Mouse (Mus musculus): ENCODE data around the gene Uncx. TPM values are rescaled to one million over a fixed set of nuclear protein-coding genes. Genes with fewer than 3 reads are reported as not detected.
A peak's percentile ranks its signal among the peaks of the same experiment; 100 is the strongest.

Uncx gene
- polyA plus RNA-seq, 1 experiment from 2014 or later = not detected

- no peak for ATAC-seq
- no peak for TF ChIP-seq CTCF (IDR thresholded peaks at IDR 0.05; ENCODE audit: low read depth)
- no peak overlapping the region for H3K27ac ChIP-seq (ENCODE audit: low read depth, low read length)
- H3K36me3 ChIP-seq (ENCODE audit: control insufficient read depth, insufficient read depth) = no peaks in the 10 kb centered on the region
- peaks cover 96% of the 10 kb centered on the region for H3K27me3 ChIP-seq (replicated peaks; ENCODE audit: control insufficient read depth, insufficient read depth, low read length)
- no peak overlapping the region for H3K4me2 ChIP-seq (replicated peaks; ENCODE audit: low read depth)
- no peaks in the 10 kb centered on the region for H3K9me3 ChIP-seq (ENCODE audit: control insufficient read depth)
- H3K4me1 ChIP-seq (replicated peaks; ENCODE audit: control insufficient read depth, insufficient read depth, low read length) = no peaks in the 10 kb centered on the region
- no peak overlapping the region for H3K4me3 ChIP-seq (ENCODE audit: low read depth, low read length)
- no peak overlapping the region for H3K9ac ChIP-seq (ENCODE audit: low read depth, low read length)
- 5% methylated on average over 28 of the region's 28 CpGs for WGBS
These were observed 11.4 kb downstream of the Uncx start for GRCm38 (mm10) chr5:139554478-139555335.

GRCm38 (mm10) chr5:139555476-139556115, 12.3 kb downstream of the Uncx start:
- 13% methylated on average over 7 of the region's 7 CpGs for WGBS
- Histone ChIP-seq H3K36me3 (ENCODE audit: control insufficient read depth, insufficient read depth) (no peaks in the 10 kb centered on the region), H3K27ac (ENCODE audit: low read depth, low read length) (no peak overlapping the region), H3K9me3 (ENCODE audit: control insufficient read depth) (no peaks in the 10 kb centered on the region), H3K4me1 (replicated peaks; ENCODE audit: control insufficient read depth, insufficient read depth, low read length) (0 out of 2 replicates have a peak, but pooled peaks cover 3% of the 10 kb centered on the region), H3K27me3 (replicated peaks; ENCODE audit: control insufficient read depth, insufficient read depth, low read length) (peaks cover 96% of the 10 kb centered on the region), H3K4me3 (ENCODE audit: low read depth, low read length) (no peak overlapping the region), H3K4me2 (replicated peaks; ENCODE audit: low read depth) (no peak overlapping the region), H3K9ac (ENCODE audit: low read depth, low read length) (no peak overlapping the region)
- no peak for ATAC-seq
- no peak for TF ChIP-seq CTCF (IDR thresholded peaks at IDR 0.05; ENCODE audit: low read depth)

GRCm38 (mm10) chr5:139556116-139556678, 12.9 kb downstream of the Uncx start:
- no peak for TF ChIP-seq CTCF (IDR thresholded peaks at IDR 0.05; ENCODE audit: low read depth)
- H3K36me3 ChIP-seq (ENCODE audit: control insufficient read depth, insufficient read depth) = no peaks in the 10 kb centered on the region
- 15% methylated on average over 6 of the region's 6 CpGs for WGBS
- no peak overlapping the region for H3K27ac ChIP-seq (ENCODE audit: low read depth, low read length)
- no peak overlapping the region for H3K4me2 ChIP-seq (replicated peaks; ENCODE audit: low read depth)
- H3K9me3 ChIP-seq (ENCODE audit: control insufficient read depth) = no peaks in the 10 kb centered on the region
- H3K4me1 ChIP-seq (replicated peaks; ENCODE audit: control insufficient read depth, insufficient read depth, low read length) = 0 out of 2 replicates have a peak, but pooled peaks cover 3% of the 10 kb centered on the region
- no peak for ATAC-seq
- H3K27me3 ChIP-seq (replicated peaks; ENCODE audit: control insufficient read depth, insufficient read depth, low read length) = peaks cover 92% of the 10 kb centered on the region
- no peak overlapping the region for H3K9ac ChIP-seq (ENCODE audit: low read depth, low read length)
- H3K4me3 ChIP-seq (ENCODE audit: low read depth, low read length) = no peak overlapping the region

- WGBS = 14% methylated on average over 10 of the region's 10 CpGs
- H3K27me3 ChIP-seq (replicated peaks; ENCODE audit: control insufficient read depth, insufficient read depth, low read length) = peaks cover 83% of the 10 kb centered on the region
- no peak for TF ChIP-seq CTCF (IDR thresholded peaks at IDR 0.05; ENCODE audit: low read depth)
- no peak overlapping the region for H3K4me2 ChIP-seq (replicated peaks; ENCODE audit: low read depth)
- H3K4me1 ChIP-seq (replicated peaks; ENCODE audit: control insufficient read depth, insufficient read depth, low read length) = 0 out of 2 replicates have a peak, but pooled peaks cover 3% of the 10 kb centered on the region
- no peaks in the 10 kb centered on the region for H3K9me3 ChIP-seq (ENCODE audit: control insufficient read depth)
- H3K27ac ChIP-seq (ENCODE audit: low read depth, low read length) = no peak overlapping the region
- no peak overlapping the region for H3K9ac ChIP-seq (ENCODE audit: low read depth, low read length)
- no peak for ATAC-seq
- no peak overlapping the region for H3K4me3 ChIP-seq (ENCODE audit: low read depth, low read length)
- no peaks in the 10 kb centered on the region for H3K36me3 ChIP-seq (ENCODE audit: control insufficient read depth, insufficient read depth)
These were observed 13.8 kb downstream of the Uncx start for GRCm38 (mm10) chr5:139557079-139557478.

- Histone ChIP-seq H3K9ac (ENCODE audit: low read depth, low read length) (no peak overlapping the region), H3K4me3 (ENCODE audit: low read depth, low read length) (no peak overlapping the region), H3K4me2 (replicated peaks; ENCODE audit: low read depth) (peak overlapping the region; percentile 39; the same call in 1 of the 2 replicates), H3K4me1 (replicated peaks; ENCODE audit: control insufficient read depth, insufficient read depth, low read length) (0 out of 2 replicates have a peak, but pooled peaks cover 3% of the 10 kb centered on the region), H3K27ac (ENCODE audit: low read depth, low read length) (no peak overlapping the region), H3K36me3 (ENCODE audit: control insufficient read depth, insufficient read depth) (no peaks in the 10 kb centered on the region), H3K27me3 (replicated peaks; ENCODE audit: control insufficient read depth, insufficient read depth, low read length) (peaks cover 81% of the 10 kb centered on the region), H3K9me3 (ENCODE audit: control insufficient read depth) (no peaks in the 10 kb centered on the region)
- no peak for ATAC-seq
- WGBS = 2% methylated on average over 43 of the region's 43 CpGs
- no peak for TF ChIP-seq CTCF (IDR thresholded peaks at IDR 0.05; ENCODE audit: low read depth)
These were observed 14.5 kb downstream of the Uncx start for GRCm38 (mm10) chr5:139557531-139558467.

Measured in intestine, postnatal 0 days (tissue).